Mouse (Mus musculus): ENCODE data around the gene Ica1. TPM values are rescaled to one million over a fixed set of nuclear protein-coding genes. Genes with fewer than 3 reads are reported as not detected.

Ica1 gene
- total and polyA plus RNA-seq, 3 experiments = 0.36 TPM; not detected in 2

DNA sequence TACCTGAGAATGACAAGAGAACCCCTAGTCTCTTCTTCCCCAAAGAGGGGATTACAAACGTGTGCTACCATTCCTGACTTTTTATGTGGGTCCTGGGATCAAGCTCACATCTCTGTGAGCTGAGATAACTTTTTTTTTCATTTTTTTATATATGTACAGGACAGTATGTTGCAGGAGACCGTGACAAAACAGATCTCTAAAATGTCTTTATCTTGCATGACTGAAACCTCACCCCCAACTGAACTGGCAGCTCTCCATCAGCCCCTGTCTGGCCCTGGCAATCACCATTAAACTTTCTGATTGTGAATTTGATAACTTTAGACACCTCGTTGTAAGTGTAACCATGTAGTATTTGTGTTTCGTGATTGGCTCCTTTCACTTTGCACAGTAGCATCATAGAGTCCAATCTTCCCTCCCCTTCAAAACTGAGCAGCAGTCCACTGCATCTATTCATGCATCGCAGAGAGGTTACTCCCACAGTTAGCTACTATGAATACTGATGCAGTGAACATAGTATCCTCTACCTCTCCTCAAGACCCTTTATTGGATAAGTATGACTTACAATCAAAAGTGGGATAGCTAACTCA is 17.5 kb downstream of the Ica1 start (continued):
- no peak for TF ChIP-seq USF2 (IDR thresholded peaks at IDR 0.05; ENCODE audit: borderline replicate concordance in 1 of 2, insufficient read depth in 1 of 2, low read depth in 1 of 2, low read length in 2 of 2)
- TF ChIP-seq BHLHE40 (IDR thresholded peaks at IDR 0.05; ENCODE audit: borderline replicate concordance, low read depth, low read length) = 0 out of 2 replicates have a peak, but pooled peaks have one; percentile 12

DNA sequence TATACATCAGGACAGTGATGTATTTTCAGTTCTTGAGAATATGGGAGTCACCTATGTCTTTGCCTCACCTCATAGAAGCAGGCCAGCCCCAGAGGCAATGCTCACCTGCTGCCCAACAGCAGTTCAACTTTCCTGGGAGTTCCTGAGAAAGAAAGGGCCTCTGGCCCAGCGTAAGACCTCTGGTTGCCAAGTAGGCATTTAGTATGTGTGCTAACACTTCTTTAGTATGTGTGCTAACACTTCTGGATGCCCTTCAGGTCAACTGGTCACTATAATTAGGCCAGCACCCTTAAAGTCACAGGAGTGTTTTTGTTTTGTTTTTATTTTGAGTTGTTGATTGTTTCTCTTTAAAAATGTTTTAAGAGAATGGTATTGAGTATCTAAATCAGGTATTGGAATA is 18.4 kb downstream of the Ica1 start:
- H3K36me3 ChIP-seq (ENCODE audit: control insufficient read depth in 1 of 2, insufficient read depth in 2 of 2, low read length in 2 of 2) = peaks cover 0 to 8% of the 10 kb centered on the region in 2 experiments; a peak in 2 of 4 replicates

DNA sequence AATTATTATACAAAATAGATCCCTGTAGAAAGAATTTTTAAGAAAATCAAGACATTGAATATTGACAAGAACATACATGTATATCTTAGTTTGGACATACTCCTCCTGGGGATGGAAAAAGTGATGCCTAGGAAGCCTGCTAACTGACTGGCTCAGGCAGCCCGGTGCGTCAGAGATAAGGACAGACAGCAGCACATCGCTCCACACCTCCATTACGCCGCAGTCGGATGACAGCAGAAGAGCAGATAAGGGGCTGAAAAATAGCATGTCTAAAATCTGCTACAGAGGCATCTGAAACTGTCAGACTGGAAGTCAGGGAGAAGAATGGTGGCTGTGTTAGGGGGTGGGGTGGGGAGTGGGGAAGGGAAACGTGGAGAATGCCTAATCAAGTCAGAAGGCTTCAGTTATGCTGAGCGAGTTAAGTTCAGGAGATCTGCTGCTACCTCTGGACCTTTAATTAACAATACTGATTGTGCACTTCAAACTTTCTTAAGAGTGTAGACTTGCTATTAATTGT is 22.5 kb downstream of the Ica1 start:
- no peaks in the 10 kb centered on the region for H3K9me3 ChIP-seq (replicated peaks; ENCODE audit: insufficient read depth, low read length)
- peak; percentile 78 for DNase-seq (ENCODE audit: low read depth, low spot score)
- H3K9ac ChIP-seq (ENCODE audit: control insufficient read depth, low read depth, low read length, poor library complexity, severe bottlenecking) = no peak overlapping the region
- peaks cover 0 to 6% of the 10 kb centered on the region in 2 experiments; a peak in 2 of 4 replicates for H3K36me3 ChIP-seq (ENCODE audit: control insufficient read depth in 1 of 2, insufficient read depth in 2 of 2, low read length in 2 of 2)
- peaks cover 0 to 3% of the 10 kb centered on the region in 2 experiments for H3K4me1 ChIP-seq (ENCODE audit: control insufficient read depth in 1 of 2, insufficient read depth in 2 of 2, low read length in 2 of 2)
- no peaks in the 10 kb centered on the region for H3K79me2 ChIP-seq (ENCODE audit: control insufficient read depth, insufficient read depth, low read length, poor library complexity)
- H3K27ac ChIP-seq (ENCODE audit: control insufficient read depth, low read depth, low read length) = no peak overlapping the region
- H3K4me3 ChIP-seq (ENCODE audit: control insufficient read depth in 1 of 2, insufficient read depth in 1 of 2, low read depth in 2 of 2, low read length in 2 of 2) = no peak overlapping the region
- no peaks in the 10 kb centered on the region; a peak in 1 of 4 replicates for H3K27me3 ChIP-seq (ENCODE audit: control insufficient read depth in 1 of 2, insufficient read depth in 2 of 2, low read length in 2 of 2)
- TF ChIP-seq CTCF (IDR thresholded peaks at IDR 0.05 in 2 of 3, conservative IDR thresholded peaks at IDR 0.05 in 1 of 3; ENCODE audit: control insufficient read depth in 1 of 3, insufficient read depth in 1 of 3, low read depth in 2 of 3, low read length in 3 of 3, poor library complexity in 1 of 3, severe bottlenecking in 1 of 3) = no peak
- TF ChIP-seq CHD1 (IDR thresholded peaks at IDR 0.05; ENCODE audit: low read depth, low read length) = no peak
- TF ChIP-seq RCOR1 (IDR thresholded peaks at IDR 0.05; ENCODE audit: low read depth, low read length) = peak; percentile 38; the same call in 1 of the 2 replicates
- TF ChIP-seq POLR2AphosphoS2 (IDR thresholded peaks at IDR 0.05; ENCODE audit: low read length) = no peak
- TF ChIP-seq POLR2AphosphoS5 (IDR thresholded peaks at IDR 0.05; ENCODE audit: borderline replicate concordance, low read depth, low read length) = no peak
- no peak for TF ChIP-seq MEF2A (IDR thresholded peaks at IDR 0.05; ENCODE audit: extremely low read depth, insufficient replicate concordance, low read depth, low read length, poor library complexity, severe bottlenecking)
- TF ChIP-seq MXI1 (IDR thresholded peaks at IDR 0.05; ENCODE audit: low read depth, low read length) = peak; percentile 65
- TF ChIP-seq TBP (IDR thresholded peaks at IDR 0.05; ENCODE audit: low read depth, low read length) = no peak
- TF ChIP-seq MAZ (IDR thresholded peaks at IDR 0.05; ENCODE audit: low read depth, low read length) = no peak
- TF ChIP-seq USF2 (IDR thresholded peaks at IDR 0.05; ENCODE audit: borderline replicate concordance in 1 of 2, insufficient read depth in 1 of 2, low read depth in 1 of 2, low read length in 2 of 2) = no peak
- no peak for TF ChIP-seq GABPA (IDR thresholded peaks at IDR 0.05; ENCODE audit: low read depth, low read length)
- peak; percentile 60 to 75 for TF ChIP-seq EP300 (IDR thresholded peaks at IDR 0.05; ENCODE audit: low read depth in 1 of 2, low read length in 2 of 2)
- TF ChIP-seq ZNF384 (IDR thresholded peaks at IDR 0.05; ENCODE audit: low read depth, low read length) = no peak
- no peak for TF ChIP-seq BHLHE40 (IDR thresholded peaks at IDR 0.05; ENCODE audit: borderline replicate concordance, low read depth, low read length)
- no peak for TF ChIP-seq ELF1 (IDR thresholded peaks at IDR 0.05; ENCODE audit: low read depth, low read length)
- no peak for TF ChIP-seq JUND (IDR thresholded peaks at IDR 0.05; ENCODE audit: low read depth, low read length)
- no peak for TF ChIP-seq RAD21 (IDR thresholded peaks at IDR 0.05; ENCODE audit: low read depth, low read length)
- peak; percentile 84 for TF ChIP-seq GATA1 (IDR thresholded peaks at IDR 0.05; ENCODE audit: low read depth, low read length)
- TF ChIP-seq ZMIZ1 (IDR thresholded peaks at IDR 0.05; ENCODE audit: low read depth, low read length) = no peak
- no peak for TF ChIP-seq MYB (IDR thresholded peaks at IDR 0.05; ENCODE audit: low read depth, low read length)
- no peak for TF ChIP-seq MAFK (IDR thresholded peaks at IDR 0.05; ENCODE audit: borderline replicate concordance, low read depth, low read length)
- TF ChIP-seq USF1 (IDR thresholded peaks at IDR 0.05; ENCODE audit: low read depth, low read length) = no peak
- peak; percentile 53; the same call in 1 of the 2 replicates for TF ChIP-seq SIN3A (IDR thresholded peaks at IDR 0.05; ENCODE audit: low read length)

More for the DNA sequence above, 18.4 kb downstream of the Ica1 start:
- H3K79me2 ChIP-seq (ENCODE audit: control insufficient read depth, insufficient read depth, low read length, poor library complexity) = no peaks in the 10 kb centered on the region
- no peaks in the 10 kb centered on the region for H3K9me3 ChIP-seq (replicated peaks; ENCODE audit: insufficient read depth, low read length)
- DNase-seq (ENCODE audit: low read depth, low spot score) = no peak
- TF ChIP-seq ZNF384 (IDR thresholded peaks at IDR 0.05; ENCODE audit: low read depth, low read length) (no peak), ETS1 (IDR thresholded peaks at IDR 0.05; ENCODE audit: low read depth, low read length) (no peak), BHLHE40 (IDR thresholded peaks at IDR 0.05; ENCODE audit: borderline replicate concordance, low read depth, low read length) (no peak), E2F4 (IDR thresholded peaks at IDR 0.05; ENCODE audit: borderline replicate concordance, low read depth, low read length) (no peak), MAFK (IDR thresholded peaks at IDR 0.05; ENCODE audit: borderline replicate concordance, low read depth, low read length) (no peak), RCOR1 (IDR thresholded peaks at IDR 0.05; ENCODE audit: low read depth, low read length) (no peak), USF2 (IDR thresholded peaks at IDR 0.05; ENCODE audit: borderline replicate concordance in 1 of 2, insufficient read depth in 1 of 2, low read depth in 1 of 2, low read length in 2 of 2) (no peak), RAD21 (IDR thresholded peaks at IDR 0.05; ENCODE audit: low read depth, low read length) (no peak), ELF1 (IDR thresholded peaks at IDR 0.05; ENCODE audit: low read depth, low read length) (no peak), SIN3A (IDR thresholded peaks at IDR 0.05; ENCODE audit: low read length) (no peak), HCFC1 (IDR thresholded peaks at IDR 0.05; ENCODE audit: low read depth, low read length) (no peak), ZMIZ1 (IDR thresholded peaks at IDR 0.05; ENCODE audit: low read depth, low read length) (no peak)
- no peak overlapping the region for H3K4me3 ChIP-seq (ENCODE audit: control insufficient read depth in 1 of 2, insufficient read depth in 1 of 2, low read depth in 2 of 2, low read length in 2 of 2)
- no peak overlapping the region for H3K9ac ChIP-seq (ENCODE audit: control insufficient read depth, low read depth, low read length, poor library complexity, severe bottlenecking)
- H3K27me3 ChIP-seq (ENCODE audit: control insufficient read depth in 1 of 2, insufficient read depth in 2 of 2, low read length in 2 of 2) = no peaks in the 10 kb centered on the region; a peak in 1 of 4 replicates
- H3K27ac ChIP-seq (ENCODE audit: control insufficient read depth, low read depth, low read length) = no peak overlapping the region
- H3K4me1 ChIP-seq (ENCODE audit: control insufficient read depth in 1 of 2, insufficient read depth in 2 of 2, low read length in 2 of 2) = peaks cover 0 to 3% of the 10 kb centered on the region in 2 experiments
